Mouse (Mus musculus): ENCODE results near the gene Tsx.
A peak's percentile ranks its signal among the peaks of the same experiment; 100 is the strongest.
"Not testable (repeated sequence)": the region's sequence is repeated elsewhere in the genome, so short reads cannot be mapped to it uniquely, and the experiment has no call there.

The Tsx gene

DNA sequence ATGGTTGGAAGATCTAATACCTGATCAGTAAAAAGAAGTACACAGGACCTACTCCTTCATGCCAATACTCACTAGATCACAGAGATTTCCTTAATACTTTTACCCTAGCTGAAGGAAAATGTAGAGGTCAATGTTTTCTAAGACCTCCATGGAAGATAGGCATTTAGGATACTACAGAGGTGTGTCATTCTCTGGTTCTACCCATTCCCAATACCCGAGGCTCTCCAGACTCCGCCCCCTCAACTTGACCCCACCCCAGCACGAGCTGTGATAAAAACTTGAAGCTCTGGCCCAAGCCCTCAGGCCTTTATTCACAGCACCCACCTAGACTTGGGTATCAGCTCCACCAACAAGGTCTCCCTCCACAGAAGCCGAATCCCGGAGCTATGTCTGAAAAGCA is at the start of gene Tsx:
Tsx (plus strand) TSS at position 301 of the 400 bp plus-strand sequence.
- no peak for DNase-seq (ENCODE audit: low spot score)

DNA sequence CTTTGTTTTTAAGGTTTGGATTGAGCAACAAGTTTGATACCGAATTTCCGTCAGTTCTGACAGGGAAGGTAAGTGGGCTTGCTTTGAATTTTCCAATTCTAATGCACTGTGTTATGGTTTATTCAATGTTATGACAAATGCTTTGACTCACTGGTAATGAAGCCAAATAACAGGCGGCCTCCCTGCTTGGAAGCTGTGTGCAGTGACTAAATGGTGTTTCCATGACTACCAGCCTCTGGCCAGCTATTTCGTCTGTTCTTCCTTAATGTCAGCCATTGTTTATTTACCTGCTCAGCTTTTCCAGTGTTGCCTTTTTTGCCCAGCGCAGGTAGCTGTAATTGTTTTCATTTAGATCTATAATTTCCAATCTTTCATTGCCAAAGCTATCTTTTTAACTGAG is 48.1 kb upstream of the Tsx start:
- peak; percentile 62 for DNase-seq (ENCODE audit: low spot score)

- no peak for DNase-seq (ENCODE audit: low spot score)
These were observed 45.6 kb upstream of the Tsx start for GRCm38 (mm10) chrX:103368650-103369049.

GRCm38 (mm10) chrX:103371221-103371620 is 43.0 kb upstream of the Tsx start:
- peak; percentile 51 for DNase-seq (ENCODE audit: low spot score)

GRCm38 (mm10) chrX:103371627-103372026 is 42.6 kb upstream of the Tsx start:
- peak; percentile 34 for DNase-seq (ENCODE audit: low spot score)

- peak; percentile 34 for DNase-seq (ENCODE audit: low spot score)
These were observed 40.0 kb upstream of the Tsx start for GRCm38 (mm10) chrX:103374250-103374649.

DNA sequence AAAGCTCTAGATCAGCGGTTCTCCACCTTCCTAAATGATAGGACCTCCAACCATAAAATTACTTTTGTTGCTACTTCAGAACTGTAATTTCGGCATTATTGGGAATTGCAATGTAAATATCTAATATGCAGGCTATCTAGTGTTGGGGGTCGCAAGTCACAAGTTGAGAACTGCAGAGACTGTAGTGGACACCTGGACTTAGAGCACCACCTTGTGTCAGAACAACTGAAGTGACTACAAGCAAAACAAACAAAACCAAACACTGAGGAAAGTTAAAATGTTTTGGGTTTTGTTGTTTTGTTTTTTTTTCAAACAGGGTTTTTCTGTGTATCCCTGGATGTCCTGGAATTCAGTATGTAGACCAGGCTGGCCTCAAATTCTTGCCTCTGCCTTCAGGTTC is 29.7 kb upstream of the Tsx start:
- DNase-seq (ENCODE audit: low spot score): peak; percentile 4

GRCm38 (mm10) chrX:103388131-103388530 is 26.1 kb upstream of the Tsx start:
- no peak for DNase-seq (ENCODE audit: low spot score)

- no peak for DNase-seq (ENCODE audit: low spot score)
These were observed 20.4 kb upstream of the Tsx start for GRCm38 (mm10) chrX:103393841-103394240.

GRCm38 (mm10) chrX:103405021-103405420 is 9.2 kb upstream of the Tsx start:
- DNase-seq (ENCODE audit: low spot score): no peak

DNA sequence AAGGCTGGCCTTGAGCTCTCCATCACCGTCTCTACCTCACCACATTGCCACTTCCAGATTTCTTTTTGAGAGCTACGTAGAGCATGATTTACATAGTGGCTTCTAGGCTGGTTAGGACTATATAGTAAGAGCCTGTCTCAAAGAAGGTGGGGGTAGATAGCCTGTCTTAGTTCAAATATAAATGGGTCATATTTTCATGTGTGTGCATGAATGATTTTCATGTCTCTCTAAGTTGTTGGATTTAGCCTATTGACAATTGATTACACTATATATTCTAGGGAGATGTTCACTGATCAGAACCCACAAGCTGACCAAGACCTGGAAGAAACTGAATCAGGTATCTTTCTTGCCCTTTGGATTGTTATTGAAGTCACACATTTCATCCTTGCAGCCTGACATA is 7.4 kb downstream of the Tsx start, which contains the start of gene Gm26992:
Gm26992 (plus strand) TSS at position 301 of the 400 bp plus-strand sequence.
- DNase-seq (ENCODE audit: low spot score): no peak

GRCm38 (mm10) chrX:103427677-103428076 is 13.4 kb downstream of the Tsx start:
- no peak for DNase-seq (ENCODE audit: low spot score)

- DNase-seq (ENCODE audit: low spot score): no peak
These were observed 18.0 kb downstream of the Tsx start for GRCm38 (mm10) chrX:103432293-103432692.

DNA sequence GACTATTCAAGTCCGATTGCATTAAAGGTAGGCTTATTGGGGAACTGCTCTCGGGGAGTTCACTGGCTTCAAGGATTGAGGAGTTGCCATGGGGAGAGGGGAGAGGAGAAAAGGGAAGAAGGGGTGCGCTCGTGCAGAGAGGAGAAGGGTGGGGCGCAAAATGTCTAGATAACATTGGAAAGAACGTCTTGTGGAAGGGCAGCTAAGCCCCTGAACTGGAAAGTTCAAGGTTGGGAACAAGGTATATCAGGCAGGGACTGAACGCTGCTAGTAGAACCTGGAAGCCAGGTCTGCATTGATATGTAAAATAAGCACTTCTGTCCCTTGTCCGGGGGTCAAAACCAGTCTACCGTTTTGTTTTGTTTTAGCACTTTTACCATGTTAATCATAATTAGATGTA is 23.8 kb downstream of the Tsx start:
- DNase-seq (ENCODE audit: low spot score): no peak

GRCm38 (mm10) chrX:103440803-103441202 is 26.5 kb downstream of the Tsx start:
- peak; percentile 68 for DNase-seq (ENCODE audit: low spot score)

- DNase-seq (ENCODE audit: low spot score): peak; percentile 61
These were observed 29.5 kb downstream of the Tsx start for GRCm38 (mm10) chrX:103443755-103444154.

DNA sequence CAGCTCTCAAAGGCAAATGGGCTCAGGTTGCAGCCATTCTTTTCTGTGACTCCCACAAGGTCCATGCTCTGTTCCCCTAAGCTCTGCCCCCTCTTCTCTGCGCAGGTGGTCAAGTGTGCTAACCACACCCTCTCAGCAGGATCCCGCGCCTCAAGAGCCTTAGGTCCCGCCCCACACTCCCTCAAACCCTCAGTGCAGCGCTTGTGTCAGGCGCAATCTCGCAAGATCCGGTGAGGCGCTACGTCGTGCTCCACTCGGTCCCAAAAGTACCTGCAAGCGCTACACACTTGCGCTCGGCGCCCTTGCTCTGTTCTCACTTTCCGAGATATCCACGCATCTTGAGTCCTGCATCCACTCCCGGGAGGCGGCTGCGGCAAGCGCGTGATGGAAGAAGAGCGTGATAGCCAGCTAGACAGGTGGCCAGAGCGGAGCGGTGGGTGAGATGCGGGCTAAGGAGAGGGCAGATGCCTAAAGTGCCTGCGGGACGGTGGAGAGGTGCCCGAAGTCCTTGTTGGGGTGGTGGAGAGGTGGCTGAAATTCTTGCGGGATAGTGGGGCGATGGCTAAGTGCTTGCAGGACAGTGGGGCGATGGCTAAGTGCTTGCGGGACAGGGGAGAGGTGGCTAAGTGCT is 33.4 kb downstream of the Tsx start:
- DNase-seq (ENCODE audit: low spot score): no peak

DNA sequence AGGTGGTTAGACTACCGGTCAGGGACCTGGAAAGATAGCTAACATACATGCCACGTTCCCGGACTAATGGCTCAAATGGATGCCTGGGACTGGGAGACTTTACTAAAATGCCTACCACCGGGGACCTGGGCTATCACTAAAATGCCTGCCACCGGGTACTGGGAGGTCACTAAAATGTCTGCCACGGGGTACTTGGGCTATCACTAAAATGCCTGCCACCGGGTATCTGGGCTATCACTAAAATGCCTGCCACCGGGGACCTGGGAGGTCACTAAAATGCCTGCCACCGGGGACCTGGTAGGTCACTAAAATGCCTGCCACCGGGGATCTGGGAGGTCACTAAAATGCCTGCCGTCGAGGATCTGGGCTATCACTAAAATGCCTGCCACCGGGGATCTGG is 34.2 kb downstream of the Tsx start:
- DNase-seq (ENCODE audit: low spot score): not testable (repeated sequence)

GRCm38 (mm10) chrX:103448943-103449722 is 34.9 kb downstream of the Tsx start:
- DNase-seq (ENCODE audit: low spot score): not testable (repeated sequence)

- DNase-seq (ENCODE audit: low spot score): no peak
These were observed 38.5 kb downstream of the Tsx start for GRCm38 (mm10) chrX:103452815-103453214.

DNA sequence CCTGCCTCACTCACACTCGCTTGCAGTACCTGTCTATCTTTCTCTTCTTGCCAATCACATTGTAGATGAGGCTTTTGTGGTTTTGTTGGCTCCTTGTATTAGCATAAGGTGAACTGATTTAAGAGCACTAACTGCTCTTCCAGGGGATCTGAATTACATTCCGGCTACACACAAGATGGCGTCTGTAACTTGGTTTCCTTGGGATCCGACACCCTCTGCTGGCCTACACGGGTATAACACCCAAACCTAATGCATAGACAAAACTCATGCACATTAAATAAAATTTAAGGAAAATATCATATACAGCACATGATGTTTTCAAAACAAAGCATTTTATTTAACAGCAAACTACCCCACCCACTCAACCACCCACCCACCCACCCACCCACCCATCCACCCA is 45.8 kb downstream of the Tsx start:
- DNase-seq (ENCODE audit: low spot score): no peak

DNA sequence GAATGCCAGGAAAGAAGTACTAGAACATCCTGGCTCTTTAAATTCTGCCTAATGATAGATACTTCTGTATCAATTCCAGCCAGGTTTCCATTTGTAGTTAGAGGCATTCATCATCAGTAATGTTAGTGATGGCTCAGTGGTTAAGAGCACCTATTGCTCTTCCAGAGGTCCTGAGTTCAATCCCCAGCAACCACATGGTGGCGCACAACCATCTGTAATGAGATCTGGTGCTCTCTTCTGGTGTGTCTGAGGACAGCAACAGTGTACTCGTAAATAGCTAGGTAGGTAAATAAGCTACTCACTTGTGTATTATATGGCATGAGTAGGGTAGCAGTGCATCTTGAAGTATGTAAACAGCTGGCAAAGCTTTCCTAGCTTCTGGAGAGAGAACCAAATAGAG is 54.7 kb downstream of the Tsx start:
- no peak for DNase-seq (ENCODE audit: low spot score)

DNA sequence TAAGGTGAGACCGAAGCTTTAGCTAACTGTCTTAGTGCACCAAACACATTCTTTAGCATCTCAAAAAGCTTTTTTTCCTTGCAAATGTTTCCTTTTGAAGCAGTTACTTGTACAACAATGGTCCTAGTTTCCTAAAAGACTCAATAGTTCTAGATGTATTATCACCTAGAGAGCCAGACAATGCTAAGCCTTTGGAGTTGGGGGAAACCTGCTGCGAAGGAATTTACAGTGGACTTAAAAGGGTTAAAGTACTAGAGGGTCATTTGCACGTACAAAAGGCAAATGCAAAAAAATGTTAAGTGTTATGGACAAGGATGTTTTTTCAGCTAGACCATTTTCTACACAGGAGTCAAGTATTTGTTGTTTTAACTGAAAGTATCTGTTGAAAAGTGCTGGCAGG is 58.1 kb downstream of the Tsx start:
- no peak for DNase-seq (ENCODE audit: low spot score)

All from adipocyte (in vitro differentiated cells).